Mouse (Mus musculus) thymus, postnatal 14 days (tissue): ENCODE measurements around the gene Saxo2.
A peak's percentile ranks its signal among the peaks of the same experiment; 100 is the strongest.

Experiments used
- DNase-seq: peaks from one replicate; pipeline ENCODE4 v3.0.0; 2021

The Saxo2 gene

GRCm38 (mm10) chr7:82648353-82649080 lies at the start of gene Saxo2, which contains the start of gene Efl1:
Gene Saxo2, minus strand, starts transcription at chr7:82648528.
Gene Efl1, plus strand, starts transcription at chr7:82648614.
- DNase-seq = peak; percentile 98

DNA sequence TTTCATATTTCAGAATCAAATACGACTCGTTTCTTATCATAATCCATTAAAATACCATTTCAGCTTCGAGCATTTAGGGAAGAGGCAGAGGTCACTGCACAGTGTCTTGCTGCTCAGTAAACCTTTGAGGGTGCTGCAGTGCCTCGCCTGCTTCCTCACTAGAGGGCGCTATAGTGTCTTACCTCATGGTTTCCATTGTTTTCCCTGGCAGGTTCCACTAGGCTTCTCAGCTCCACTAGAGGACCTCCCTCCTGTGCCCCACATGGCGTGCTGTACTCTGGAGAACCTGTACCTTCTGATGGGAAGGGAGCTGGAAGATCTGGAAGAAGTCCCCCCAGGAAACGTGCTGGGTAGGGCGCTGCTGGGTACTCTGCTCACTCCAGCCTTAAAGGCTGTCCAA lies 49.3 kb upstream of the Saxo2 start:
- peak; percentile 25 for DNase-seq

DNA sequence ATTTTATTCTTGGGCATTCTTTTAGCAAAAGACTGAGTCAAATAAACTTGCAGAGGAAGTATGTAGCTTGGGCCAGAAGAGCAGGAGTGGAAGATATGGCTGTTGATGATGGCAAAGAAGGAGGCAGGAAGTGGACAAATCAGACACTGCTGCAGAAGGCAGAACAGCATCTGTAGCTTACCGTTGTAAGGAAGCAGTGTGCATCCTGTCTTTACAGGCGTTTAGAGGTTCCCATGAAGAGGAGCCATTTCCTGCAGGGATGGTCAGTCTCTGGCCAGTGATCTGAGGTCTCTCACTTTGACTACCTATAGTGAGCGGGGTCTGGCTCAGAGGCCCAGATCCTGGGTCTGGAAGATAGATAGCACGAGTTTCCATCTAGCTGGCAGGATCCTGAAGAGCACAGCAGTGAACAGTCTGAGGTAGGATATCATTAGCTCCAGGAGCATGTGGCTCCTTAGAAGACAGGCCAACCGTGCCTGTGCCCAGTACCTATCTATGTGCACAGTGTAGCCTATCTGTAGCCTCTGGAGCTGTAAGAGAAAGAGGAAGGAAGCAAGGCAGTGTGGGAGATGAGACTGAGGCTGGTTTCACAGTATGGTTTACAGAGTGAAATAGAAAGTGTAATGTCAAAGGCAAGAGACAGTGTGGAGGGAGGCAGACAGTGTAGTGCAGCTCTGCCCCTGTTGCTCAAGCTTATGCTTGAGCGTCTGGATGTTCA lies 42.9 kb upstream of the Saxo2 start:
- DNase-seq = no peak

DNA sequence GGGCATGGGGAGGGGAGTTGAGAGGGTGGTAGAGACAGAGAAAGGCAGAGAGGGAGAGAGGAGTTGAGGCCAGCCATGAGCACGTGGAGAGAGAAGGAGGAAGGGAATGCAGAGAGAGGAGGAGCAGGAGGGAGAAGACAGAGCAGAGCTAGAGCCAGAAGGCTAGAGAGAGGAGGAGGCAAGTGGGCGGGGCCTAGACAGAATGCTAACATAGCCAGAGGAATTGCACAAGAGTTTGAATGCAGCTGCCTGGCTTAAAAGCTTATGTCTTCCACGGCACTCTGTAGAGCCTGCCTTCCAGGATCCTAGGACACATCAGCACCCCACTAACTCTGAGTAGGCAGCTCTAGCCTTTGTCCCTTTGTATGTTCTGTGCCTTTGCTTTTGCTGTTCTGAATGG lies 40.4 kb upstream of the Saxo2 start:
- no peak for DNase-seq

DNA sequence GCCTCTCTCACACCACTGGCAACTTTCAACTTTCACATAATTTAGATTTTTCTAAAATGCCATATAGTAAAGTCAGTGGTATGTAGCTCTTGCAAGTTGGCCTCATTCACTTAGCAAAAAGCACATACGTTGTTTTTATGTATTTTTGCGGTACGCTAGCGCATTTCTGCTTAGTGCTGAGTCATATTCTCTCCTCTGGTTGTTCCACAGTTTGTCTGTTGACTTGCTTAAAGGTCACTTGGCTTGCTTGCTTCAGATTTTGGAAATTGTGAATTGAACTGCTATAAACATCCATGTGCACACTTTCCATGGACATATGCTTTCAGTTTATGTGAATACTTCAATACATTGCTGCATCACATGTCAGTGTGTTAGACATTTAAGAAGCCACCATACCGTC lies 31.6 kb upstream of the Saxo2 start:
- DNase-seq = no peak

- DNase-seq = no peak
These were observed 28.5 kb upstream of the Saxo2 start for GRCm38 (mm10) chr7:82676834-82677233.

DNA sequence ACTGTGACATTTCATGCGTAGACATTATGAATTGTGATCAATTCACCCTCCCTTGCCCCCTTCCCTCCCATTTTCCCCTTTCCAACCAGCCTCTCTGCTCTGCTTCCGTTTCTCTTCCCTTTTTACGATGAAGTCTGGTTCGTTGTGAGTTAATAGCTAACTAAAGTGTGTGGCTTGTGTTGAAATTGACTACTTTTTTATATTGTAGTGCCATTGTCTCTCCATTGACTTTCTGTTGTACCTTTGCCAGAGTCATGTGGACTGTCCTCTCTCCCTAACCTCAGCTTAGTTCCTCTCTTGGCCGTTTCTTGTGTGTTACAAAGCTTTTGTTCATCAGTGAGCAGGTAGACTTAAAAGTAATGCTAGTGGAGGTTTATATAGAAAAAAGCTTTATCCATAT lies 27.7 kb upstream of the Saxo2 start:
- no peak for DNase-seq

DNA sequence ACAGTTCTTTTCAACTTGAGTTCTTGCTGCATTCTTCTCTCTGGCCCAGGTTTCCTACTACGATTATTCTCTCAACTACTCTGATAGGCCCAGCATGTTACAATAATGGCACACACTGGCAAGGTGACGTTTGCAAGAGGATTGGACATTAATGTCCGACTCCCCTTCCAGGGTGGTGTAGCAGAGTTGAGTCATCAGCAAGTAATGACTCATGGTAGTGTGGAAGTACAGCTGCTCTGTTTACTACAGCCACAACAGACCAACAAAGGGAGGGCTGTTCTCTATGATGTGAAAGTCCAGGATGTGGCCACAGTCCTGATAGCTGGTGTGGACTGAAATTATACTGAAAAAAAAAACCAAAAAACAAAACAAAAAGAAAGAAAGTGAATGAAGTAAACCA lies 16.3 kb upstream of the Saxo2 start:
- no peak for DNase-seq

GRCm38 (mm10) chr7:82649081-82649445 lies 735 bp upstream of the Saxo2 start:
- peak; percentile 20 for DNase-seq

GRCm38 (mm10) chr7:82647909-82648308 lies 419 bp downstream of the Saxo2 start:
- no peak for DNase-seq

GRCm38 (mm10) chr7:82647183-82647582 lies 1.1 kb downstream of the Saxo2 start:
- DNase-seq = no peak

DNA sequence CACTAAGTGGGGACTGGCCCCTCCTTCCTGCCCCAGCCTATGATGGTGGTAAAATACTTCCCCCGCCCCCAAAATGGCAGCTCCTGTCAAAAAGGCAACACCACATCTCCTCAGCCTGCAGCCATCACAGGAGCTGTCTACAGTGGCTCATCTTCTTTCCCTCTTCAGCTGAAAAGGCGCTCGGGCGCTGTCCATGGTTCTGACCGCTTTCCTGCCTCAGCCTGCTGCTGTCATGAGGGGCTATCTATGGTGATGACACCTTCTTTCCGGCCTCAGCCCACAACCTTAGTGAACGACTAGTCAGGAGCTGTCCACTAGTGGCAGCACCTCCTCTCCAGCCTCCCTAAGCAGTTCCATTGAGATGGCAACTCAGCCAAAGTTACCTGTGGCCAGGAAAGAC lies 23.0 kb downstream of the Saxo2 start:
- peak; percentile 66 for DNase-seq

- no peak for DNase-seq
These were observed 38.7 kb downstream of the Saxo2 start for GRCm38 (mm10) chr7:82609629-82610028.

DNA sequence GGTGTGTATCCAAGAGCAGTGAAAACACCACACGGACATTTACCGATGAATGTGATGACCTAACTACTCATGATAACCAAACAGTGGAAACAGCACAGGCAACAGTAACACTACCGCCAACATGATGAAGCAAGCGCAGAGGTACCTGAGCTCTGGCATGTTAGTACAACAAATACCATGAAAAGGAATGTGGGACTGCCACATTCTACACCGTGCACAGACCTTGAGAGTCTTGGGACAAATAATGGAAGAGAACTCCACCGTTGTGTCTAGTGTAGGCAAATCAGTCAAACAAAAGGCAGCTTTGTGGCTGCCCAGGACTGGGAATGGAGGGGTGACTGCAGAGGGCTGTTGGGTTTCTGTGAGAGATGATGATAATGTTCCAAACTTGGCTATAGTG lies 42.9 kb downstream of the Saxo2 start:
- no peak for DNase-seq

- DNase-seq = no peak
These were observed 46.3 kb downstream of the Saxo2 start for GRCm38 (mm10) chr7:82602008-82602407.

DNA sequence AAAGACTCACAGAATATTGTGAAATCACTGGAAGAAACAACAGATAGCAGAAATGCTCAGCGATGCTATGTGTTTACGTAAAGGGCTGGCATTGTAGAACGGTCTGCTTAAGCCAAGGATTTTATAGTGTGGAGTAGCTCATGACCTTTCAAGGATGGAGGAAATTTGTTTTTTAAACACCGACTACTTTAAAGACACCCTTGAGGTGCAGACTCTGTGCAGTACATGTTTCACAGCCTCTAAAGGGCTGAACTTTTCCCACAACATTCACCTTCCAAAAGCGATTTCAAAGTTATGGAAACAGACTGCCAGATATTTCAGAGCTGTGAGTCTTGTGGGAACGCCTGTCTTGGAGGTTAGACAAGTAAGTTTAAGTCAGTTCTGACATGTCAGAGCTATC lies 57.4 kb downstream of the Saxo2 start:
- DNase-seq = no peak
